Mouse (Mus musculus): Measurements from ENCODE around the gene Sar1b. TPM values are rescaled to one million over a fixed set of nuclear protein-coding genes. Genes with fewer than 3 reads are reported as not detected.

Sar1b gene
- polyA plus RNA-seq, 1 experiment from 2014 or later, result 56.1 TPM

- WGBS (ENCODE audit: missing documents), result 45% methylated on average over 4 of the region's 4 CpGs
- Histone ChIP-seq H3K27ac (no peak overlapping the region), H3K4me3 (ENCODE audit: inconsistent target) (no peak overlapping the region), H3K79me2 (ENCODE audit: inconsistent target) (no peaks in the 10 kb centered on the region), H3K36me3 (ENCODE audit: inconsistent target) (peaks cover 66% of the 10 kb centered on the region)
Observed at GRCm38 (mm10) chr11:51831962-51832909, 68.7 kb downstream of the Sar1b start.

GRCm38 (mm10) chr11:51832992-51833391 is 69.5 kb downstream of the Sar1b start:
- Histone ChIP-seq H3K79me2 (ENCODE audit: inconsistent target) (no peaks in the 10 kb centered on the region), H3K36me3 (ENCODE audit: inconsistent target) (peaks cover 59% of the 10 kb centered on the region), H3K4me3 (ENCODE audit: inconsistent target) (no peak overlapping the region), H3K27ac (peak overlapping the region; percentile 24)
- WGBS (ENCODE audit: missing documents), result 80% methylated on average over 5 of the region's 5 CpGs

DNA sequence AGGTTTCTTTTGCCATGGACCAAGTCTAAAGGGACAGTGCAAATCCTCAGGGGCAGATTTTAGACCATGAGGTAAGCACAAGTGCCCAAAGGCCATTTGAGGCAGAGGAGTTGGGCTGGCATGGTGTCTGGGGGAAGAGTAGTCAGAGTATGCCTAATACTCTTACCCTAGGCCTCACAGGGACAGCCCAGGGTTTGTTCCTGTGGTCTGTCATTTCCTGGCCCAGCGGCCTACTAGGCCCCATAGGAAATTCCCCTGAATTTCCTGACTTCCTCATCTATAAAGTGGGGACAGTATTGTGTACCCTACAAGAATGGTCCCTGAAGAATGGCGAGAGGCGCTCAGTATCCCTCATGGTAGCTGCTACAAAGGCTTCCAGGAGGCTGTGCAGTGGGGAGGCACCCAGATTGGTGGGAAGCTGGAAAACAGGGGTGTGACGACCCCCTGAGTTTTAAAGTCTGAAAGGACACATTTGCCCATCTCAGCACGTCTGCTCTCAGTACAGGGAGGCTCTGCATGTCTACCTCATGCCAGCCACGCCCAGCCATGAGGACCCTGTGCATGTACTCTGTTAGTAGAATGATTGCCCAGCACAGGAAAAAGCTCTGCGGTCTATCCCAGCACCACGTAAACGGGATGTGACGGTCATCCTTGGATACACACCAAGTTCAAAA is 70.0 kb downstream of the Sar1b start:
- H3K27ac ChIP-seq, result peak overlapping the region; percentile 24
- WGBS (ENCODE audit: missing documents), result 63% methylated on average over 10 of the region's 10 CpGs
- no peaks in the 10 kb centered on the region for H3K79me2 ChIP-seq (ENCODE audit: inconsistent target)
- H3K36me3 ChIP-seq (ENCODE audit: inconsistent target), result peaks cover 60% of the 10 kb centered on the region
- H3K4me3 ChIP-seq (ENCODE audit: inconsistent target), result no peak overlapping the region

DNA sequence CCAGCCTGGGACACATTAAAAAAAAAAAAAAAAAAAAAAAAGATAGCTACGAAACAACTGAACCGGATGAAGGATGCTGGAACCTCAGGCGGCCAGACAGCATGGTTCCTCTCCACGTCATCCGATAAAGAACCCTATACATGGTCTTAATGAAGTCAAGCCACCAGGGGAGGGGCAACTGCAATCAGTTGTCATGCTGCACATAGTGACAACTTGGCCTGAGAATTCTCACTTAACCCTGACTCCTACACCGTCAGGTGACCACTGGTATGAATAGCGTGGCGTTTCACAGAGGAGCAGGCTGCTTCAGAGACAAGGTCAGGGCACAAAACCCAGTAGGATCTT is 70.6 kb downstream of the Sar1b start:
- Histone ChIP-seq H3K4me3 (ENCODE audit: inconsistent target) (no peak overlapping the region), H3K27ac (no peak overlapping the region), H3K79me2 (ENCODE audit: inconsistent target) (no peaks in the 10 kb centered on the region), H3K36me3 (ENCODE audit: inconsistent target) (peaks cover 62% of the 10 kb centered on the region)
- 96% methylated on average over 6 of the region's 8 CpGs for WGBS (ENCODE audit: missing documents)

DNA sequence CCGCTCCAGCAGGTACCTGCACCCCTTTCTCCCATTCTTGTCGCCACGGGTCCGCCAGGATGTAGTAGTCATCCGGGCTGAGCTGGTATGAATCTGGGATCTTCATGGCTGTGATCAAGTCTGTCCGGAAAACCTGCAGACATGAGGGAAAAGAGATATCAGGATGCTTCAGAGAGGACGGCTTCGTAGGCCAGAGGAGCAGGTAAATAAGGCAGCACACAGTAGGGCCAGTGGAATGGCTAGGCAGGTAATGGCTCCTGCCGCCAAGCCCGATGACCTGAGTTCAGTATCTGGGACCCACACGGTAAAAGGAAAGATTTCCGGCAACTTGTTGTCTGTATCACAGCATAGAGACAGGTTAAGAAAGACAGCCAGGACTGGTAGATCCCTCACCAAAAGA is 72.1 kb downstream of the Sar1b start:
- WGBS (ENCODE audit: missing documents), result 96% methylated on average over 10 of the region's 12 CpGs
- Histone ChIP-seq H3K27ac (no peak overlapping the region), H3K36me3 (ENCODE audit: inconsistent target) (peaks cover 58% of the 10 kb centered on the region), H3K79me2 (ENCODE audit: inconsistent target) (no peaks in the 10 kb centered on the region; the same call in 1 of the 2 replicates), H3K4me3 (ENCODE audit: inconsistent target) (no peak overlapping the region)

DNA sequence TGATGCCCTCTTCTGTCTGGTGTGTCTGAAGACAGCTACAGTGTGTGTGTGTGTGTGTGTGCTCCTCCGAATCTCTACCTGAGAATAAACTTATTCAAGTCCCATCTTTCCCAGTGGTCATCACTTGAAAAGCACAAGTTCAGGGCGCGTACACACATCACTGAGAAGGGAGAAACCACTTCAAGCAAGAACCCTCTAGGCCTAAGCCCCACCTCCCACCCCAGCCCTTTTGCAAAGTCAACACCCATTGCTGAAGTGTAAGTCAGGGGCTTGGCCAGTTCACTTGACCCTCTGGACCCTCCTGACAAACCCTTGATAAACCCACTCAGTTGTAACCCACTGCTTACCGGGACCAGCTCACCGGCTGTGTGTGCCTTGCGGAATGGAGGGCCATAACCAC is 73.0 kb downstream of the Sar1b start:
- Histone ChIP-seq H3K27ac (no peak overlapping the region), H3K79me2 (ENCODE audit: inconsistent target) (no peaks in the 10 kb centered on the region; the same call in 1 of the 2 replicates), H3K4me3 (ENCODE audit: inconsistent target) (no peak overlapping the region), H3K36me3 (ENCODE audit: inconsistent target) (peaks cover 58% of the 10 kb centered on the region)
- 92% methylated on average over 5 of the region's 6 CpGs for WGBS (ENCODE audit: missing documents)

DNA sequence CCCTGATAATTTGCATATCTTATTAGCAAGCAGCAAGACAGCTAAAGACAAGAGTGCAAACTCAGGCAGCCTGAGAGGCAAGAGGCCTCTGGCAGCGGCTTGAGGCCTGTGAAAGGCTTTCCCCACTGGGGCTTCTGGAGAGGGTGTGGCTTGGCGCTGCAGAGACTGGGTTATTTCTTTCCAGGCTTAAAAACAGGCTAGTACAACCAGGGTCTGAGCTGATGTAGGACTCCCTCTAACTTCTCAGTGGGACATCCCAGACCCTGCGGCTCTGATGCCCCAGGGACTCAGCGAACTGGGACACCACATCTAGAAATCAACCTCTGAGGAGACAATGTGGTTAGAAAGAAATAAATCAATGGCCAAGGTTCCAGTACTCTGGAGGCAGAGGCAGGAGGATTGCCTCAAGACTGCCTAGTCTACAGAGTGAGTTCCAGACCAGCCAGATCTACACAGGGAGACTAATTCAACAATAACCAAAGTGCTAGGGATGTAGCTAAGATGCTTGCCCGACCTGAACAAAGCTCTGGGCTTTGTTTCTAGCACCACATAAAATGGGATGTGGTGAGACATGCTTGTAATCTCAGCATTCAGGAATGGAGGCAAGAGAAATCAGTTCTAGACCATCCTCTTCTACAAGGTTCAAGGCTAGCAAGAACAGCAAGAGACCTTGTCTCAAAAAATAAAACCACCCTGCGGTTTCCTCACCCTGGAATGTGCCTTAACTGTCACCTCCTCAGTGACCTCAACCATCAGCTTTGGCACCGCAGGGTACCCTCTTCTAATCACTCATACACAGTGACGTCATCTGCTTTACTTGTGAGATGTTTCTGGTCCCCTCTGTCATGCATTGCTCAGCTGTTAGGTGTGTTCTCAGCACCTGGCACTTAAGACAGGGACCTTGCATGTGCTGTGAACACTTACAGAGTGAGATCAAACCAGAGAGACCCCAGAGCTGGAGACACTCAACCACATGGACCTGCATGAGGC is 74.0 kb downstream of the Sar1b start:
- no peak overlapping the region for H3K27ac ChIP-seq
- H3K4me3 ChIP-seq (ENCODE audit: inconsistent target), result no peak overlapping the region
- peaks cover 64% of the 10 kb centered on the region for H3K36me3 ChIP-seq (ENCODE audit: inconsistent target)
- H3K79me2 ChIP-seq (ENCODE audit: inconsistent target), result no peaks in the 10 kb centered on the region; the same call in 1 of the 2 replicates
- WGBS (ENCODE audit: missing documents), result 92% methylated on average over 8 of the region's 8 CpGs

DNA sequence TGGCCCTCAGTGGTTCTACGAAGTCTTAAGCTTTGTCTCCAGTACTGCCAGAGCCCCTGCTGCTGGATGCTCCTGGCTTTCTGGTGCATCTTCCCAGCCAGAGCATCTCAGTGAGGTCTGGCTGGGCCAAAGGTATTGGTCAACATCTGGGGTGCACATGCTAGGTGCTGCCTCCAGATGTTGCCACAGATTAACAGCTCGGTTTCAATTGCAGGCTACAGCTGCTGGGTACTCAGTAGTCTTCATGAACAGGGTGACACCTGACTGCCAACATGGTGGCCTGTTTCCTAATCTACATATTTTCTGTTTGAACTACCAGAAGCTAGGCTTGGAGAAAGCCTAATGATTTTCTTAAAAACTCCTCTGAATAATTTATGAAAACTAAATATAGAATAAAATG is 75.6 kb downstream of the Sar1b start:
- H3K27ac ChIP-seq, result no peak overlapping the region

DNA sequence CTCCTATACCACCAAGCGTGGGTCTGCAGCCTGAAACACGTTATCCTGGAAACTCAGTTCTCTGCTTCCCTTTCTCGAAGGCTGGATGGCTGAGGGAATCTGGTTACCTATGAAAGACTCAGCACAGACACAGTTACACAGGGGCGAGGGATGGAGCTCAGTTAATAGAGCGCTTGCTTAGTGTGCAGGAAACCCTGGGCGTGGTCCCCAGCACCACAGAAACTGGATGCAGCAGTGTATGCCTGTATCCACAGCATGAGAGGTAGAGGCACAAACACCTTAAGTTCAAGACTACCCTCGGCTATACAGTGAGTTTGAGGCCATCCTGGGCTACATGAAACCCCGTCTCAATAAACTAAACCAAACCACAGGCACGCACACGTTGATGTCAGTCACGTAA is 76.5 kb downstream of the Sar1b start:
- Histone ChIP-seq H3K27ac (no peak overlapping the region), H3K36me3 (ENCODE audit: inconsistent target) (peaks cover 79% of the 10 kb centered on the region)

More for the DNA sequence above, 75.6 kb downstream of the Sar1b start:
- no peaks in the 10 kb centered on the region; the same call in 1 of the 2 replicates for H3K79me2 ChIP-seq (ENCODE audit: inconsistent target)
- 86% methylated on average over 2 of the region's 2 CpGs for WGBS (ENCODE audit: missing documents)
- H3K36me3 ChIP-seq (ENCODE audit: inconsistent target), result peaks cover 79% of the 10 kb centered on the region
- no peak overlapping the region for H3K4me3 ChIP-seq (ENCODE audit: inconsistent target)

GRCm38 (mm10) chr11:51840657-51841056 is 77.2 kb downstream of the Sar1b start:
- Histone ChIP-seq H3K4me3 (ENCODE audit: inconsistent target) (no peak overlapping the region), H3K27ac (no peak overlapping the region), H3K36me3 (ENCODE audit: inconsistent target) (peaks cover 79% of the 10 kb centered on the region), H3K79me2 (ENCODE audit: inconsistent target) (no peaks in the 10 kb centered on the region; the same call in 1 of the 2 replicates)
- 92% methylated on average over 7 of the region's 9 CpGs for WGBS (ENCODE audit: missing documents)

More for the DNA sequence above, 76.5 kb downstream of the Sar1b start:
- Histone ChIP-seq H3K79me2 (ENCODE audit: inconsistent target) (no peaks in the 10 kb centered on the region; the same call in 1 of the 2 replicates), H3K4me3 (ENCODE audit: inconsistent target) (no peak overlapping the region)
- 94% methylated on average over 11 of the region's 11 CpGs for WGBS (ENCODE audit: missing documents)

- H3K79me2 ChIP-seq (ENCODE audit: inconsistent target), result no peaks in the 10 kb centered on the region; the same call in 1 of the 2 replicates
- 74% methylated on average over 9 of the region's 9 CpGs for WGBS (ENCODE audit: missing documents)
- no peak overlapping the region for H3K27ac ChIP-seq
- H3K36me3 ChIP-seq (ENCODE audit: inconsistent target), result peaks cover 81% of the 10 kb centered on the region
- H3K4me3 ChIP-seq (ENCODE audit: inconsistent target), result no peak overlapping the region
Observed at GRCm38 (mm10) chr11:51841149-51841548, 77.7 kb downstream of the Sar1b start.
